In genomic region chrX:74962899-74963298, GRCm38 (mm10) we compare ENCODE assay signal across 8 mouse cellular contexts.
A peak's percentile ranks its signal among the peaks of the same experiment; 100 is the strongest.
DNase-seq lines count a peak whose midpoint lies in the region; ATAC-seq and TF ChIP-seq lines count a peak whose summit lies in the region.
"Not testable (repeated sequence)": the region's sequence is repeated elsewhere in the genome, so short reads cannot be mapped to it uniquely, and the experiment has no call there.

No protein-coding gene starts in this region.

- not testable (repeated sequence) for H3K4me3 ChIP-seq in gastrocnemius, adult 2 months

- peak; percentile 36 for DNase-seq in 3T3-L1 (ENCODE audit: low read depth, low spot score)
- peak; percentile 24 for DNase-seq in adipocyte (ENCODE audit: low spot score)
- DNase-seq in cerebellum, postnatal 25 days = peak; percentile 5 to 28
- DNase-seq in gastrocnemius, adult 2 months = not testable (repeated sequence)
- peak; percentile 4 to 23 for DNase-seq in kidney, adult 8-10 months
- DNase-seq in left cerebral cortex, adult 18-20 months (ENCODE audit: low spot score in 2 of 2) = peak; percentile 24 to 28
- peak; percentile 4 for DNase-seq in right cerebral cortex, postnatal 4 days

- H3K27ac ChIP-seq in gastrocnemius, adult 2 months = not testable (repeated sequence)

- peak; percentile 63 for ATAC-seq in megakaryocyte progenitor cell, adult 5-6 weeks (replicated peaks; ENCODE audit: poor library complexity)

- intact Hi-C loops in gastrocnemius, adult 2 months (cut with DNase I) = not testable (repeated sequence)

- peak; percentile 32; the same call in 1 of the 2 replicates for TF ChIP-seq CTCF in gastrocnemius, adult 2 months (IDR thresholded peaks at IDR 0.05)
